Mouse (Mus musculus) E14TG2a.4 (cell line): Measurements from ENCODE around the gene Kctd2.

Source experiments
- H3K27me3 ChIP-seq: 2 replicates; pipeline ENCODE4 v1.6.1; 2014; ENCODE audit warnings: low read length, control low read depth; ENCODE audit not compliant: insufficient read depth
- H3K36me3 ChIP-seq: 2 replicates; pipeline ENCODE4 v1.6.1; 2014; ENCODE audit warnings: low read length, control low read depth; ENCODE audit not compliant: insufficient read depth
- H3K4me1 ChIP-seq: replicated peaks from 2 replicates; pipeline ENCODE4 v1.6.1; 2014; ENCODE audit warnings: low read depth, low read length, control low read depth
- H3K4me3 ChIP-seq: replicated peaks from 2 replicates; pipeline ENCODE4 v1.5.1; 2014; ENCODE audit warnings: mild to moderate bottlenecking, low read length
- H3K9me3 ChIP-seq: 2 replicates; pipeline ENCODE4 v1.6.1; 2014; ENCODE audit warnings: low read length, control low read depth
- CTCF ChIP-seq: conservative IDR thresholded peaks from 2 replicates; pipeline ENCODE4 v1.5.1; 2014; ENCODE audit warnings: low read length
- NANOG ChIP-seq: IDR thresholded peaks from 2 replicates; pipeline ENCODE4 v1.6.1; 2014; ENCODE audit warnings: borderline replicate concordance, low read length, mixed read lengths
- POU5F1 ChIP-seq: IDR thresholded peaks from 2 replicates; pipeline ENCODE4 v1.6.1; 2014; ENCODE audit warnings: low read length, borderline replicate concordance

Kctd2 gene

GRCm38 (mm10) chr11:115419531-115420237 is at the start of gene Kctd2, which contains the start of gene Atp5h:
Gene Kctd2, plus strand, starts transcription at chr11:115420128.
Gene Atp5h, minus strand, starts transcription at chr11:115419962.
- peaks cover 65% of the 10 kb centered on the region for H3K4me1 ChIP-seq
- peak within 1 kb of the TSS; percentile 98 for H3K4me3 ChIP-seq
- no peaks in the 10 kb centered on the region for H3K27me3 ChIP-seq
- H3K36me3 ChIP-seq: peaks cover 52% of the 10 kb centered on the region
- TF ChIP-seq POU5F1: no peak
- TF ChIP-seq NANOG: no peak
- no peak for TF ChIP-seq CTCF
- H3K9me3 ChIP-seq: no peaks in the 10 kb centered on the region

DNA sequence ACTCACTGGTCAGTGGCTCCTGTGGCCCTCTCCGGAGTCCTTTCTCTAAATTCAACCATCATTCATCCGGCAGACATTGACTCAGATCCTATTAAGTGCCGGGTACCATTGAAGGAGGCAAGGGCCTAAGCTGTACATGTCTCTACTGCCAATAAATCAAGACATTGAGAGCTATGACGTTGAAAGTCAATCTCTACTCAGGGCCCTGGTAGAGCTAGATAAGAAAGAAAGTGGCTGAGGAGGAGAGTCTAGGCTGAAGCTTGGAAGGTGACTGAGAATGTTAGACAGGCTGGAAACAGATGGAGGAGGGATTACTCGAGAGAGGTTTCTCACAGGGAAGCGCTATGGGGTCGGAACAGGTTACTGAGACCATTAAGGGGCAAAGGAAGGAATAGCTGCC is 49.6 kb upstream of the Kctd2 start:
- no peaks in the 10 kb centered on the region for H3K9me3 ChIP-seq
- H3K36me3 ChIP-seq: no peaks in the 10 kb centered on the region
- H3K4me3 ChIP-seq: no peak overlapping the region
- peaks cover 27% of the 10 kb centered on the region for H3K4me1 ChIP-seq
- H3K27me3 ChIP-seq: peaks cover 89% of the 10 kb centered on the region
- TF ChIP-seq POU5F1: no peak
- TF ChIP-seq CTCF: no peak
- TF ChIP-seq NANOG: no peak

GRCm38 (mm10) chr11:115371354-115371753 is 48.6 kb upstream of the Kctd2 start:
- H3K27me3 ChIP-seq: peaks cover 89% of the 10 kb centered on the region
- no peak for TF ChIP-seq POU5F1
- no peak for TF ChIP-seq CTCF
- TF ChIP-seq NANOG: no peak
- no peak overlapping the region for H3K4me3 ChIP-seq

DNA sequence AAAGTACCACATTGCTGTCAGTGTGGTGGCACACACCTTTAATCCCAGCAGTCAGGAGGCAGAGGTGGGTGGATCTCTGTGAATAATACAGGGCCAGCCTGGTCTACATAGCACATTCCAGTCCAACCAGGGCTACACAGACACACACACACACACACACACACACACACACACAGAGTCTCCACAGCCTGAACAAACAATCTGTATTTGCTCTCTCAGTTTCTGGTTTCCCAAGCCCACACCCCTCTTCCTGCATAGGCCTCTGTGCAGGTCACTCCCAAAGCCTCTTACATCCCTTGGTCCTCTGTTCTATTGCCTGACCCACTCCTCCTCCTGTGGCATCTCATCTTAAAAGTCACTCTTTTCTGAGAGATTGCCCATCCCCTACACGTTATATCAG is 47.9 kb upstream of the Kctd2 start:
- H3K4me3 ChIP-seq: no peak overlapping the region
- H3K36me3 ChIP-seq: no peaks in the 10 kb centered on the region
- no peaks in the 10 kb centered on the region for H3K9me3 ChIP-seq
- H3K27me3 ChIP-seq: peaks cover 87% of the 10 kb centered on the region
- peaks cover 16% of the 10 kb centered on the region for H3K4me1 ChIP-seq
- no peak for TF ChIP-seq CTCF
- TF ChIP-seq POU5F1: no peak

More at GRCm38 (mm10) chr11:115371354-115371753, 48.6 kb upstream of the Kctd2 start:
- H3K36me3 ChIP-seq: no peaks in the 10 kb centered on the region
- peaks cover 23% of the 10 kb centered on the region for H3K4me1 ChIP-seq
- no peaks in the 10 kb centered on the region for H3K9me3 ChIP-seq

GRCm38 (mm10) chr11:115372737-115373136 is 47.2 kb upstream of the Kctd2 start:
- Histone ChIP-seq H3K27me3 (peaks cover 85% of the 10 kb centered on the region), H3K4me3 (no peak overlapping the region), H3K36me3 (no peaks in the 10 kb centered on the region), H3K4me1 (peaks cover 11% of the 10 kb centered on the region), H3K9me3 (no peaks in the 10 kb centered on the region)
- no peak for TF ChIP-seq CTCF
- TF ChIP-seq NANOG: no peak

- Histone ChIP-seq H3K9me3 (no peaks in the 10 kb centered on the region), H3K4me1 (peaks cover 10% of the 10 kb centered on the region), H3K4me3 (peak overlapping the region; percentile 55), H3K36me3 (no peaks in the 10 kb centered on the region), H3K27me3 (peaks cover 75% of the 10 kb centered on the region)
- no peak for TF ChIP-seq CTCF
- no peak for TF ChIP-seq NANOG
- no peak for TF ChIP-seq POU5F1
These were observed 45.9 kb upstream of the Kctd2 start for GRCm38 (mm10) chr11:115373805-115374694.

- TF ChIP-seq NANOG (no peak), CTCF (no peak), POU5F1 (no peak)
- H3K27me3 ChIP-seq: peaks cover 67% of the 10 kb centered on the region
- H3K9me3 ChIP-seq: no peaks in the 10 kb centered on the region
- H3K36me3 ChIP-seq: no peaks in the 10 kb centered on the region
- H3K4me1 ChIP-seq: peaks cover 10% of the 10 kb centered on the region
- H3K4me3 ChIP-seq: no peak overlapping the region
These were observed 45.1 kb upstream of the Kctd2 start for GRCm38 (mm10) chr11:115374695-115375425.

DNA sequence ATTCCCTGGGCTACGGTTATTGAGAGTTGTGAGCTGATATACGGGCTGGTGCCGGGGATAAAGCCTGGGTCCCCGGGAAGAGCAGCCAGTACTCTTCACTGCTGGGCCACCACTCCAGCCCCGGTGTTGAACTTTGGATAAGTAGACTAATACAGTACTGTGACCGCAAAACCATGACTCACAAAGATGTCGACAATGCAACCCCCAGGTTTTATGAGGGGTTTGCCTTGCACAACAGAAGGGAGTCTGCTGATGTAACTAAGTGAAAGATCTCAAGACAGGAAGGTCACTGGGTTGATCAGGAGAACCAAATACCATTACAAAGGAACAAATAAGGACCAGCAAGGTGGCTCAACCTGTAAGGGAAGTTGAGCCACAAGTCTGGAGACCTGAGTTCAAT is 43.2 kb upstream of the Kctd2 start:
- H3K36me3 ChIP-seq: no peaks in the 10 kb centered on the region
- no peak for TF ChIP-seq POU5F1
- no peak for TF ChIP-seq NANOG
- TF ChIP-seq CTCF: no peak

More for the DNA sequence above, 43.2 kb upstream of the Kctd2 start:
- H3K9me3 ChIP-seq: no peaks in the 10 kb centered on the region
- H3K4me1 ChIP-seq: peaks cover 17% of the 10 kb centered on the region
- H3K27me3 ChIP-seq: peaks cover 50% of the 10 kb centered on the region
- H3K4me3 ChIP-seq: no peak overlapping the region
